Mouse (Mus musculus): ENCODE data around the gene Ccna1. TPM values are rescaled to one million over a fixed set of nuclear protein-coding genes. Genes with fewer than 3 reads are reported as not detected.

Ccna1 gene
- polyA plus RNA-seq, 1 experiment from 2014 or later, result 0.86 TPM

- H3K9ac ChIP-seq (ENCODE audit: low read depth, low read length), result no peak overlapping the region
- no peak overlapping the region for H3K4me3 ChIP-seq (ENCODE audit: low read depth, low read length)
- TF ChIP-seq CTCF (IDR thresholded peaks at IDR 0.05; ENCODE audit: low read depth), result no peak
- no peaks in the 10 kb centered on the region for H3K36me3 ChIP-seq (ENCODE audit: control insufficient read depth, insufficient read depth)
- ATAC-seq, result no peak
- no peak overlapping the region for H3K27ac ChIP-seq (ENCODE audit: low read depth, low read length)
- no peaks in the 10 kb centered on the region for H3K27me3 ChIP-seq (replicated peaks; ENCODE audit: control insufficient read depth, insufficient read depth, low read length)
- H3K9me3 ChIP-seq (ENCODE audit: control insufficient read depth), result no peaks in the 10 kb centered on the region
- no peak overlapping the region for H3K4me2 ChIP-seq (replicated peaks; ENCODE audit: low read depth)
- 70% methylated on average over 4 of the region's 4 CpGs for WGBS
- H3K4me1 ChIP-seq (replicated peaks; ENCODE audit: control insufficient read depth, insufficient read depth, low read length), result no peaks in the 10 kb centered on the region
These were observed 51.3 kb downstream of the Ccna1 start for GRCm38 (mm10) chr3:55004036-55004435.

GRCm38 (mm10) chr3:55001677-55002076 lies 53.6 kb downstream of the Ccna1 start:
- no peak for ATAC-seq

More at GRCm38 (mm10) chr3:55001677-55002076, 53.6 kb downstream of the Ccna1 start:
- Histone ChIP-seq H3K9ac (ENCODE audit: low read depth, low read length) (no peak overlapping the region), H3K27ac (ENCODE audit: low read depth, low read length) (no peak overlapping the region), H3K4me3 (ENCODE audit: low read depth, low read length) (no peak overlapping the region), H3K9me3 (ENCODE audit: control insufficient read depth) (no peaks in the 10 kb centered on the region), H3K4me1 (replicated peaks; ENCODE audit: control insufficient read depth, insufficient read depth, low read length) (no peaks in the 10 kb centered on the region), H3K36me3 (ENCODE audit: control insufficient read depth, insufficient read depth) (no peaks in the 10 kb centered on the region), H3K4me2 (replicated peaks; ENCODE audit: low read depth) (no peak overlapping the region), H3K27me3 (replicated peaks; ENCODE audit: control insufficient read depth, insufficient read depth, low read length) (no peaks in the 10 kb centered on the region)
- TF ChIP-seq CTCF (IDR thresholded peaks at IDR 0.05; ENCODE audit: low read depth), result peak; percentile 35
- 71% methylated on average over 4 of the region's 4 CpGs for WGBS

Other genes starting within 250 kb of the Ccna1 start
- gene Rfxap, start 247.7 kb downstream of the Ccna1 start, polyA plus RNA-seq (2015; fragmentation: Nextera tagmentation; extraction: Ambion mirVana), result 28.8 and 30.8 TPM in 2 replicates
- 0.83 and 1.4 TPM in 2 replicates for gene Sertm1, start 139.6 kb downstream of the Ccna1 start, polyA plus RNA-seq (2015; fragmentation: Nextera tagmentation; extraction: Ambion mirVana)
- 27.9 and 30.0 TPM in 2 replicates for gene Spg20, start 56.6 kb upstream of the Ccna1 start, polyA plus RNA-seq (2015; fragmentation: Nextera tagmentation; extraction: Ambion mirVana)
- 0.09 TPM in 2 replicates for gene Ccdc169, start 81.8 kb upstream of the Ccna1 start, polyA plus RNA-seq (2015; fragmentation: Nextera tagmentation; extraction: Ambion mirVana)
- not detected in 2 replicates for gene Sohlh2, start 126.5 kb upstream of the Ccna1 start, polyA plus RNA-seq (2015; fragmentation: Nextera tagmentation; extraction: Ambion mirVana)
- 3.1 and 5.0 TPM in 2 replicates for gene Dclk1, start 186.9 kb upstream of the Ccna1 start, polyA plus RNA-seq (2015; fragmentation: Nextera tagmentation; extraction: Ambion mirVana)

Data from intestine, postnatal 0 days (tissue).